Mouse (Mus musculus) C2C12 (cell line): ENCODE data around the gene Thsd1. TPM values are rescaled to one million over a fixed set of nuclear protein-coding genes. Genes with fewer than 3 reads are reported as not detected.
A peak's percentile ranks its signal among the peaks of the same experiment; 100 is the strongest.

Experiments
- H3K27me3 ChIP-seq: one replicate; pipeline ENCODE4 v1.6.1; 2011; ENCODE audit not compliant: control insufficient read depth, insufficient read depth, insufficient read length
- H3K36me3 ChIP-seq: one replicate; pipeline ENCODE4 v1.6.1; 2011; ENCODE audit not compliant: control insufficient read depth, insufficient read depth
- H3K4me3 ChIP-seq: one replicate; pipeline ENCODE4 v1.5.1; 2011; ENCODE audit warnings: mild to moderate bottlenecking, control low read depth; ENCODE audit not compliant: poor library complexity, insufficient read depth, severe bottlenecking
- H3K79me2 ChIP-seq: one replicate; pipeline ENCODE4 v1.6.1; 2011; ENCODE audit not compliant: control insufficient read depth, insufficient read depth
- H3K79me3 ChIP-seq: one replicate; pipeline ENCODE4 v1.6.1; 2011; ENCODE audit warnings: low read depth, control low read depth
- H3ac ChIP-seq: one replicate; pipeline ENCODE3; 2011; ENCODE audit warnings: low read depth; ENCODE audit not compliant: control insufficient read depth, insufficient read length
- CEBPB ChIP-seq: IDR thresholded peaks from one replicate; pipeline ENCODE4 v1.6.1; 2011; ENCODE audit warnings: low read depth, mild to moderate bottlenecking, control low read depth, moderate library complexity
- CTCF ChIP-seq: IDR thresholded peaks from one replicate; pipeline ENCODE4 v1.5.1; 2011; ENCODE audit not compliant: control insufficient read depth, insufficient read depth, insufficient read length
- FOSL1 ChIP-seq: IDR thresholded peaks from one replicate; pipeline ENCODE4 v1.8.0; 2011; ENCODE audit warnings: mild to moderate bottlenecking, low read length; ENCODE audit not compliant: poor library complexity, insufficient read depth, severe bottlenecking
- MAX ChIP-seq: IDR thresholded peaks from one replicate; pipeline ENCODE4 v1.6.1; 2011; ENCODE audit warnings: mild to moderate bottlenecking, control low read depth
- MYOD1 ChIP-seq: IDR thresholded peaks from one replicate; pipeline ENCODE4 v1.6.1; 2011; ENCODE audit warnings: low read depth; ENCODE audit not compliant: control insufficient read depth, insufficient read length
- MYOG ChIP-seq: IDR thresholded peaks from one replicate; pipeline ENCODE4 v1.6.1; 2011; ENCODE audit not compliant: control insufficient read depth, insufficient read length; ENCODE audit errors: extremely low read depth
- USF1 ChIP-seq: IDR thresholded peaks from one replicate; pipeline ENCODE4 v1.6.1; 2011; ENCODE audit warnings: low read depth, mild to moderate bottlenecking, control low read depth, moderate library complexity
- long read RNA-seq, 2 experiments: library from polyadenylated mRNA; unstranded; transcript quantifications; one replicate each; pipeline ENCODE4 v2.0.0; 2019 to 2020
- polyA plus RNA-seq: library from polyadenylated mRNA; unstranded; fragments of >200 nt; fragmentation: generic; extraction: Trizol; gene quantifications from one replicate; pipeline ENCODE4 v1.2.1, GENCODE M21; 2012; ENCODE audit warnings: missing spikeins

Thsd1 gene
- 0.04 TPM for polyA plus RNA-seq
- long read RNA-seq, experiment 1: 0 reads
- long read RNA-seq, experiment 2: 0 reads

DNA sequence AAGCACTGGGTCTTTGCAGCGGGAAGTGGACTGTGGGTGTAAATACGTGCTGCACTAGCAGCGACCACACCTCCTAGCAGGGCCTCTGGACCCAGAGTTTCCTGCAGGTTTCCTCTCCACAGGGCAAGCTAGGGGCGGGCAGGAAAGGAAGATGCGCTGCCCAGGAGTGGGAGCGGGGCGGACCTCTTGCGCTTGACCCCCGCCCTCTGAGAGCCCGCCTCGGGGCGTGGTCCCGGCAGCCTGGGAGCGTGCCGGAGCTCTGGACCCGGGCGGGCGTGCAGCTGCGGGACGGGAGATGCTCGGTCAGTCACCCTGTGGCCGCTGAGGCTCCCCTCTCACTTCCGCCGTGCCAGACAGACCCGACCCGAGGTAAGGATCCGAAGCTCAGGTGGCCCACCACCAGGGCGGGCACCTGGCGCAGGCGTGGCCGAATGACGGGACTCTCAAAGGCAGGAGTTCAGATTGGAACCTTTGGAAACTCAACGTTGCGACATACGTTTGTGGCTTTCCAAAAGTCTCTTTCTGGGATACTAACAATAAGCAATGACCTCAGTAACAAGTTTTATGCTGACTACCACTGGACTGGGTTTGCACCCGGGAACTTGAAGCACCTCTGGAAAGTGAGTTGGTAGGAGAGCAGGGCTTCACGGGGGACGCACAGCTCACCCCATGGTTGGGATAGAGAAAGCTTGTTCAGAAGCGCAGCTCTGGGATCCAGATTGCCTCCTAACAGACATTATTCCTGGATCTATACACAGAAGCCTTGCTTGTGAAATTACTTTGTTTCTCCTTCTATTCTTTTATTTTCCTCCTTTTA, at the start of gene Thsd1:
Gene Thsd1 (plus strand): TSS at position 253 of the 817 bp plus-strand sequence.
- H3K4me3 ChIP-seq: no peak within 1 kb of the TSS
- H3K79me3 ChIP-seq: no peaks in the 10 kb centered on the region
- no peaks in the 10 kb centered on the region for H3K79me2 ChIP-seq
- peaks cover 5% of the 10 kb centered on the region for H3K36me3 ChIP-seq
- H3K27me3 ChIP-seq: no peaks in the 10 kb centered on the region
- peak within 1 kb of the TSS; percentile 52 for H3ac ChIP-seq
- TF ChIP-seq MYOG: no peak
- TF ChIP-seq CEBPB: peak; percentile 7

DNA sequence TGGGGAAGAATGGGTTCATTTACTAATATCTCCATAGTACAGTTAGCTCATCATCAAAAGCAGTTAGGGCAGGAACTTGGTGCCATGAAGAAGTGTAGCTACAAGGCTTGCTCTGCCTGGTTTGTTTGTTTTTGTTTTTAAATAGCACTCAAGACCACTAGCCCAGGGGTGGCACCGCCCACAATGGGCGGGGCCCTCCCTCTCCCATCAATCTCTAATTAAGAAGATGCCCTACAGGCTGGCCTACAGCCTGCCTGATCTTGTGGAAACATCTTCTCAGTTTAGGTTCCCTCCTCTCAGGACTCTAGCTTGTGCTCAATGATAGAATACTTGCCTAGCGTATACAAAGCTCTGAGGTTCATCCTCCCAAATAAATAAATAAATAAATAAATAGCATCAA, 42.2 kb upstream of the Thsd1 start:
- Histone ChIP-seq H3K79me2 (peaks cover 56% of the 10 kb centered on the region), H3ac (no peak overlapping the region), H3K27me3 (no peaks in the 10 kb centered on the region), H3K36me3 (peaks cover 3% of the 10 kb centered on the region), H3K4me3 (peak overlapping the region; percentile 33), H3K79me3 (peaks cover 53% of the 10 kb centered on the region)
- TF ChIP-seq MYOG: no peak
- TF ChIP-seq FOSL1: no peak

DNA sequence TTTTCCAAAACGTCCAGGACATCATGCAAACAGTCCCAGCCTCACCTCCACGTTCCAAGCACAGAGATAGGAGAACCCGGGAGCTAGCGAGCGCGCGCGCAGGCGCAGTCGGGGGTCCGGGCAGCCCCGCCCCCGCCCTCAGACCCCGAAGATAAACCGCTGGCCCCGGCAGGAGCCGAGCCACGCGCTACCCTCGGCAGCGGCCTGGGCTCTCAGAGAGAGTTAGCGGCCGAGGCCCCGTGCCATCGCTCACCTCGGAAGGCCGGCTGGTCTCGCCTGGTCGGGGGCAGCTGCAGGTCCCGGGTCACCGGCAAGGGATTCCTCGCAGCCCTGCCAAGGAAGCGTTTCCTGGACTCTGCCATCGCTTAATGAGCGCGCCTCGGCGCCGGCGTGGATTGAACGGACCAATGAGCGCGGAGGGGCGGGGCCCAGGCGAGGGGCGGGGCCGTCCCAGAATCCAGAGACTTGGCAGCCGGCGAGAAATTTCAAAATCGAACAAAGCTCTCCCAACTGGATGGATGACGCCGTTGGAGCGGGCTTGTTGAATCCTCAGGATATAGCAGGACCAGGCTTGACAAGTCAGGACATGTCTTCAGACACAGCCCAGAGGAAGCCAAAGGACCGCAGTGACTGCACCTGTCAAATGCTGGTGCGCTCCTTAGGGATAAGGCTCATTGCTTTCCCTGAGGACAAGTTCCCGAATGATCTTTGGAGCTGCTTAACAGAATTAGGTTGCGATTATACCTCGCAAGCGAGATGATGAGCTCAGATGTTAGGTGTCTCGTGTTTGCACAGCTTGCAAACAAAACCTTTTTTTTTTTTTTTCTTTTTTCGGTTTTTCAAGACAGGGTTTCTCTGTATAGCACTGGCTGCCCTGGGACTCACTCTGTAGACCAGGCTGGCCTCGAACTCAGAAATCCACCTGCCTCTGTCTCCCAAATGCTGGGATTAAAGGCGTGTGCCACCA, 41.4 kb upstream of the Thsd1 start, which contains the start of gene Ckap2:
Gene Ckap2 (minus strand): TSS at position 389 of the 967 bp plus-strand sequence.
- Histone ChIP-seq H3ac (peak within 1 kb of the TSS; percentile 99), H3K36me3 (peaks cover 3% of the 10 kb centered on the region), H3K79me2 (peaks cover 48% of the 10 kb centered on the region), H3K79me3 (peaks cover 44% of the 10 kb centered on the region), H3K27me3 (no peaks in the 10 kb centered on the region), H3K4me3 (peak within 1 kb of the TSS; percentile 33)
- TF ChIP-seq CEBPB (no peak), MAX (peak; percentile 44), MYOG (no peak), USF1 (no peak), FOSL1 (no peak), MYOD1 (peak; percentile 61), CTCF (no peak)

DNA sequence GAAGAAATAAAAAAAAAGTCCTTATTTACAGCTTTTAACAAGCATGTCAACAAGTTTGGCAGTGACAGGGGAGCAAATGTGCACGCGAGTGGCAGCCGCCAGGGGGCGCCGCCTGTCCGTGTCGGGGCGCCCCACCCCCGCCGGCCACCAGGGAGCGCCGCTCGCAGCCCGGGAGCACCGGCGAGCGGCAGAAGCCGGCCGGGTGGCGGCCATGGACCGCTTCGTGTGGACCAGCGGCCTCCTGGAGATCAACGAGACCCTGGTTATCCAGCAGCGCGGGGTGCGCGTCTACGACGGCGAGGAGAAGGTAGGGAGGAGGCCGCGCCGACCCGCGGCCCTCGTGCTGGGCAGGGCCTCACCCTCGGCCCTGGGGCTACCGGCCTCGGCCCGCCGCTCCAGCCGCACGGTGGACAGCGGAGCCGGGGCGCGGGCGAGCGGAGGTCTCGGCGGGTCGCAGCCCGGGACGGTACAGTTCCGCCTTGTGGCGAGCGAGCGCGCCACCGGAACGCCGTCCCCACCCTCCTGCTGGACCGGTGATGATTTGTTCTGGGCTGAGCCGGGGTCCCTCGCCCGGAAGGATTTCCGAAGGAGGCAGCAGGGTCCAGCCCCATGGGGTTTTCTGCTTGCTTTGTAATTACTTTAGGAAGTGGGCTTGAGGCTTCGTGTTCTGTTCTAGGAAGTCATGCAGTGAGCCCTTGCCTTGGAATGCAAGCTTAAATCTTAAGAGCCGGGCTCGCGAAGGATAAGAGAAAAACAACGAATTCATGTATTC, 34.3 kb upstream of the Thsd1 start, which contains the start of gene Vps36:
Gene Vps36 (plus strand): TSS at position 150 of the 772 bp plus-strand sequence.
- TF ChIP-seq CTCF (peak; percentile 100), CEBPB (no peak), MAX (peak; percentile 42), MYOG (no peak)

DNA sequence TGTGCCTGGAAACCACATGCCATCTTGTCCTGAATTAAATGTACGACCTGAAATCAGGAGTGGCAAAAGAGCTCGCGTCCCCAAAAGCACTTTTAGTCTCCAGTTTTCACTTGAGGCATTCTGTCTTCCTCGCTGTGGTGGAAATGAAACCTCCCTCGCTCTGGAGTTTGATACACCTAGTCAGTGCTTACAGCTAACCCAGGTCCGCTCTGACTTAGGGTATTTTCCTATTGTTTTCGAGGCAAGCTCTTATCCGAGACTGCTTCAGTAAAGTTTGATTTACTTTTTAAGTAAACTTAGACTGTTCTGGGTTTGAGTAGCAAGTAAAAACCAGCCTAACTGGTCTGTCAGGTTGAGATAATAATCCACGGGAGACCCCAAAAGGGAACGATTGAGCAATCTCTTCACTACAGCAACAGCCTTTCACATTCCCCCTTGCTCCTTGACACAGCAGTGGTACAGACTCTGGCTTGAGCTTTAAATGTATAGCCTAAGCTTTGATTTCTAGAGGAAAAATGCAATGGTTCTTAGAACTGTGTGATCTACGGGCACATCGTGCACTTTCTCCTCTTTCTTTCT, 33.6 kb upstream of the Thsd1 start:
- Histone ChIP-seq H3K79me2 (peaks cover 53% of the 10 kb centered on the region), H3ac (peak overlapping the region; percentile 98), H3K4me3 (peak overlapping the region; percentile 63), H3K27me3 (no peaks in the 10 kb centered on the region), H3K79me3 (peaks cover 25% of the 10 kb centered on the region), H3K36me3 (no peaks in the 10 kb centered on the region)
- TF ChIP-seq USF1 (no peak), CTCF (no peak), MYOG (no peak), CEBPB (peak; percentile 69)

More for the DNA sequence above, 34.3 kb upstream of the Thsd1 start, which contains the start of gene Vps36:
- peaks cover 48% of the 10 kb centered on the region for H3K79me2 ChIP-seq
- H3K36me3 ChIP-seq: no peaks in the 10 kb centered on the region
- peak within 1 kb of the TSS; percentile 98 for H3ac ChIP-seq
- H3K27me3 ChIP-seq: no peaks in the 10 kb centered on the region
- peaks cover 25% of the 10 kb centered on the region for H3K79me3 ChIP-seq
- H3K4me3 ChIP-seq: peak within 1 kb of the TSS; percentile 63
